Mouse (Mus musculus): ENCODE results near the gene Mrgpra1. TPM values are rescaled to one million over a fixed set of nuclear protein-coding genes. Genes with fewer than 3 reads are reported as not detected.

Mrgpra1 gene
- polyA plus RNA-seq, 1 experiment from 2014 or later: not detected

Other genes with a start within 250 kb of the Mrgpra1 start
- 0.20 and 0.30 TPM in 2 replicates for gene Ptpn5, start 220.6 kb downstream of the Mrgpra1 start, polyA plus RNA-seq (2016; fragmentation: Nextera tagmentation; extraction: Ambion mirVana)
- not detected in 2 replicates for gene Mrgpra6, start 149.3 kb downstream of the Mrgpra1 start, polyA plus RNA-seq (2016; fragmentation: Nextera tagmentation; extraction: Ambion mirVana)
- not detected in 2 replicates for gene Mrgpra9, start 101.4 kb downstream of the Mrgpra1 start, polyA plus RNA-seq (2016; fragmentation: Nextera tagmentation; extraction: Ambion mirVana)
- not detected in 2 replicates for gene Mrgpra2a, start 97.9 kb upstream of the Mrgpra1 start, polyA plus RNA-seq (2016; fragmentation: Nextera tagmentation; extraction: Ambion mirVana)
- gene Mrgpra2b, start 174.6 kb upstream of the Mrgpra1 start, polyA plus RNA-seq (2016; fragmentation: Nextera tagmentation; extraction: Ambion mirVana): not detected in 2 replicates
- not detected in 2 replicates for gene Mrgpra3, start 247.1 kb upstream of the Mrgpra1 start, polyA plus RNA-seq (2016; fragmentation: Nextera tagmentation; extraction: Ambion mirVana)